Mouse (Mus musculus) embryonic fibroblast, embryonic 13.5 days (primary cell): ENCODE data around the gene Ermap.

Source experiments
- CTCF ChIP-seq: IDR thresholded peaks from 2 replicates; pipeline ENCODE4 v1.5.1; 2011; ENCODE audit warnings: mild to moderate bottlenecking, control low read depth, low read length, moderate library complexity, borderline replicate concordance; ENCODE audit not compliant: insufficient read depth
- POLR2A ChIP-seq: IDR thresholded peaks from 2 replicates; pipeline ENCODE4 v1.6.1; 2011; ENCODE audit warnings: low read depth, mild to moderate bottlenecking, control low read depth, low read length, moderate library complexity

DNA sequence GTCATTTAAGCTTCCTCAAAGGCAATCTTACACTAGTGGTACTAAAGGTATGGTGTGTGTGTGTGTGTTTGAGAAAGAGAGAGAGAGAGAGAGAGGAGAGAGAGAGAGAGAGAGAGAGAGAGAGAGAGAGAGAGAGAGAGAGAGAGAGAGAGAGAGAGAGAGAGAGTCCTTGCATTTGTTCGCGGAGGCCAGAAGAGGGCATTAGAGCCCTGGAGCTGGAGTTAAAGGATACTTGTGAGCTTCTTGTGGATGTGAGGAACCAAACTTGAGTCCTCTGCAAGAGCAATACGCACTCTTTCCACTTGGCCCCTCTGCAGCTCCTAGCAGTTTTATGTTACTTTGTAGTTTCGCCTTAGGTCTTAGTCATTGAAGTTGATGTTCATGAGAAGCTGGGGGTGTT lies 26.8 kb downstream of the Ermap start:
- TF ChIP-seq POLR2A (no peak), CTCF (no peak)
